Mouse (Mus musculus): ENCODE results near the gene Ppm1b.

- TF ChIP-seq POLR2A (IDR thresholded peaks at IDR 0.05; ENCODE audit: borderline replicate concordance, control insufficient read depth, low read depth, low read length) (no peak), CTCF (IDR thresholded peaks at IDR 0.05; ENCODE audit: control insufficient read depth, insufficient read depth, low read length) (no peak)
Observed at GRCm38 (mm10) chr17:85038761-85039160, 82.2 kb downstream of the Ppm1b start.
